Mouse (Mus musculus) lung, embryonic 14.5 days (tissue): ENCODE results near the gene P2rx7. TPM values are rescaled to one million over a fixed set of nuclear protein-coding genes. Genes with fewer than 3 reads are reported as not detected.

ENCODE experiments used
- ATAC-seq: fragments of 200-750 bp; cut with Nextera tagmentation; 2 replicates; pipeline ENCODE4 v1.8.0; 2017; ENCODE audit warnings: mild to moderate bottlenecking, moderate TSS enrichment, moderate library complexity; ENCODE audit not compliant: insufficient read depth
- DNase-seq: peaks from one replicate; pipeline ENCODE4 v3.0.0-alpha.2; 2015
- H3K27ac ChIP-seq: fragments of 300-500 bp; sonication (generic); 2 replicates; pipeline ENCODE4 v1.5.1; 2014; ENCODE audit warnings: low read depth, mild to moderate bottlenecking, moderate library complexity
- H3K27me3 ChIP-seq: fragments of 300-500 bp; sonication (generic); 2 replicates; pipeline ENCODE4 v1.6.1; 2014; ENCODE audit warnings: low read length, control low read depth; ENCODE audit not compliant: insufficient read depth
- H3K36me3 ChIP-seq: fragments of 300-500 bp; sonication (generic); 2 replicates; pipeline ENCODE4 v1.6.1; 2014; ENCODE audit warnings: control low read depth; ENCODE audit not compliant: insufficient read depth
- H3K4me1 ChIP-seq: fragments of 300-500 bp; sonication (generic); 2 replicates; pipeline ENCODE4 v1.6.1; 2014; ENCODE audit warnings: antibody characterized with exemption, control low read depth; ENCODE audit not compliant: insufficient read depth
- H3K4me2 ChIP-seq: fragments of 300-500 bp; sonication (generic); 2 replicates; pipeline ENCODE4 v1.6.1; 2014; ENCODE audit warnings: mild to moderate bottlenecking
- H3K4me3 ChIP-seq: fragments of 300-500 bp; sonication (generic); 2 replicates; pipeline ENCODE4 v1.5.1; 2014; ENCODE audit warnings: low read depth, low read length
- H3K9ac ChIP-seq: fragments of 300-500 bp; sonication (generic); 2 replicates; pipeline ENCODE4 v1.6.1; 2014
- H3K9me3 ChIP-seq: fragments of 300-500 bp; sonication (generic); 2 replicates; pipeline ENCODE4 v1.6.1; 2016; ENCODE audit warnings: low read depth, low read length, control low read depth
- CTCF ChIP-seq: IDR thresholded peaks from 2 replicates; pipeline ENCODE4 v1.5.1; 2016; ENCODE audit warnings: antibody characterized with exemption, low read depth
- WGBS: fragments of 180-500 bp; shearing (Covaris S2); extraction: QIAGEN DNeasy Blood & Tissue Kit; methylation state at CpG from one replicate; pipeline ENCODE4 v1.1.7; 2014; 5-methylcytosine and 5-hydroxymethylcytosine counted together
- polyA plus RNA-seq: library from polyadenylated mRNA; unstranded; fragments of >200 nt; fragmentation: Nextera tagmentation; extraction: Ambion mirVana; gene quantifications from 2 replicates; pipeline ENCODE4 v1.2.1, GENCODE M21; 2014

Gene P2rx7
- polyA plus RNA-seq, 1 experiment from 2014 or later, result 2.7 TPM

- Histone ChIP-seq H3K4me2 (no peak overlapping the region), H3K36me3 (no peaks in the 10 kb centered on the region), H3K27ac (no peak overlapping the region), H3K27me3 (no peaks in the 10 kb centered on the region), H3K4me1 (no peaks in the 10 kb centered on the region; the same call in 1 of the 2 replicates), H3K9me3 (no peaks in the 10 kb centered on the region), H3K4me3 (no peak overlapping the region), H3K9ac (no peak overlapping the region)
- no peak for DNase-seq
- no peak for ATAC-seq
- TF ChIP-seq CTCF, result no peak
- 68% methylated on average over 8 of the region's 8 CpGs for WGBS
Observed at GRCm38 (mm10) chr5:122635228-122635627, 8.5 kb upstream of the P2rx7 start.

DNA sequence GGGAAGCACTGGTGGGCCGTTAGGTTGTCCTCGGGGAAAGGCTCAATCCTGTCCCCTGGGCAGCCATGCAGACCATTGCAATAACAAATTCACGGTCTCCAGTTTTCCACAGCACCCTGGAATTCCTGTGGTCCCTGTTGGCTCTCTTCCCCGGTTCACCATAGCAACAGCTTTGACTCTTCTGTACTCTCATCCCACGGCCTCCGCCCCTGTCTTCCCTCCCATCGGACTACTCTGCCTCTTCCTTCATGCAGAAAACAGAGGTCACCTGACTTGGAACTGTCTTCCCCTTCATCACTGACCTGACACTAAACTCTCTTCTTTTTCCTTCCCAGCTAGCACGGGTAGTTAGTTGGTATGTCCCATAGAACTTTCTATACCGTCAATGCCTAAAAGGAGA, 7.4 kb upstream of the P2rx7 start:
- no peak for ATAC-seq
- Histone ChIP-seq H3K9me3 (no peaks in the 10 kb centered on the region), H3K9ac (no peak overlapping the region), H3K27me3 (no peaks in the 10 kb centered on the region), H3K4me3 (no peak overlapping the region), H3K4me2 (no peak overlapping the region), H3K36me3 (no peaks in the 10 kb centered on the region), H3K27ac (no peak overlapping the region), H3K4me1 (no peaks in the 10 kb centered on the region; the same call in 1 of the 2 replicates)
- no peak for DNase-seq
- WGBS, result 65% methylated on average over 9 of the region's 9 CpGs
- no peak for TF ChIP-seq CTCF

- ATAC-seq (peak; percentile 41; the same call in 1 of the 2 replicates), DNase-seq (peak; percentile 45)
- Histone ChIP-seq H3K27ac (no peak overlapping the region), H3K9me3 (no peaks in the 10 kb centered on the region), H3K36me3 (no peaks in the 10 kb centered on the region), H3K9ac (no peak overlapping the region), H3K4me1 (no peaks in the 10 kb centered on the region; the same call in 1 of the 2 replicates), H3K27me3 (no peaks in the 10 kb centered on the region), H3K4me3 (0 out of 2 replicates have a peak overlapping the region, but pooled peaks have one; percentile 9), H3K4me2 (peak overlapping the region; percentile 47)
- no peak for TF ChIP-seq CTCF
- 27% methylated on average over 16 of the region's 16 CpGs for WGBS
Observed at GRCm38 (mm10) chr5:122636958-122637357, 6.8 kb upstream of the P2rx7 start.

DNA sequence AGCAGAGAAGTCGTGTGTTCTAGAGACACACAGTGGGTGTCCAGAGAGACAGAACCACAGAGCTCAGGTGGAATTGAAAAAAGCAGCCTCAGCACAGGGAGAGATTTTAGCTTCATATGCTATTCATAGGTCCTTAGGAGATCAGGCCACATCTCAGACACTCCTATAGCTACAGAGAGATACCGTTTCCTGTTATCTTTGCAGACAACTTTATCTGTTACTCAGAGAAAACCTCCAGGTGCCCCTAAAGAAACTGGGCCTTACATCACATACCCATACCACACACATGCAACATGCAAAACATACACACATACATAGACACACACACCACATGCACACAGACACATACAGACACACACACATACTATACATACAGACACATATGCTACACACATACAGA, 5.4 kb upstream of the P2rx7 start:
- 57% methylated on average over 2 of the region's 2 CpGs for WGBS
- TF ChIP-seq CTCF, result no peak

GRCm38 (mm10) chr5:122639517-122639916, 4.2 kb upstream of the P2rx7 start:
- WGBS, result 90% methylated on average over 4 of the region's 4 CpGs
- Histone ChIP-seq H3K4me3 (no peak overlapping the region), H3K4me2 (no peak overlapping the region), H3K27me3 (no peaks in the 10 kb centered on the region), H3K4me1 (peaks cover 4% of the 10 kb centered on the region; the same call in 1 of the 2 replicates), H3K36me3 (no peaks in the 10 kb centered on the region), H3K9ac (no peak overlapping the region), H3K9me3 (no peaks in the 10 kb centered on the region), H3K27ac (no peak overlapping the region)
- ATAC-seq (no peak), DNase-seq (no peak)
- no peak for TF ChIP-seq CTCF

More for the DNA sequence above, 5.4 kb upstream of the P2rx7 start:
- Histone ChIP-seq H3K9me3 (no peaks in the 10 kb centered on the region), H3K27me3 (no peaks in the 10 kb centered on the region), H3K36me3 (no peaks in the 10 kb centered on the region), H3K9ac (no peak overlapping the region), H3K4me2 (no peak overlapping the region), H3K4me3 (no peak overlapping the region), H3K4me1 (no peaks in the 10 kb centered on the region; the same call in 1 of the 2 replicates), H3K27ac (no peak overlapping the region)
- DNase-seq (no peak), ATAC-seq (no peak)

DNA sequence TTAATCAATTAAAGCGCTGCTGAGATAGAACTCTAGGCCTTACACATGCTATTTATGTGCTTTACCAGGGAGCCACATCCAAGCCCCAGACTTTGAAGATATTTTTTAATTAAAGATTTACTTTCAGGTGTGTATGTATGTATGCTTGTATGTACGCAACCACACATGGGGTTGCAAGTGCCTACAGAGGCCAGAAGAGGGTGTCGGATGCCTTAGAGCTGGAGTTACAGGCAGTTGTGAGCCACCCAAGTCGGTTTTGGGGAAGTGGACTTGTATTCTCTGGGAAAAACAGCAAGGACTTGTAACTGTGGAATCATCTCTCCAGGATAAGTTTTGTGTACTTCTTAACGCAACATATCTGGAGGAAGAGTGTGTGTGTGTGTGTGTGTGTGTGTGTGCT, 3.7 kb upstream of the P2rx7 start:
- TF ChIP-seq CTCF, result 0 out of 2 replicates have a peak, but pooled peaks have one; percentile 5
- 79% methylated on average over 5 of the region's 5 CpGs for WGBS
- Histone ChIP-seq H3K27me3 (no peaks in the 10 kb centered on the region), H3K36me3 (no peaks in the 10 kb centered on the region), H3K9me3 (no peaks in the 10 kb centered on the region), H3K27ac (no peak overlapping the region), H3K4me3 (no peak overlapping the region), H3K4me1 (peaks cover 4% of the 10 kb centered on the region; the same call in 1 of the 2 replicates), H3K4me2 (no peak overlapping the region), H3K9ac (no peak overlapping the region)
- ATAC-seq, result no peak
- no peak for DNase-seq

DNA sequence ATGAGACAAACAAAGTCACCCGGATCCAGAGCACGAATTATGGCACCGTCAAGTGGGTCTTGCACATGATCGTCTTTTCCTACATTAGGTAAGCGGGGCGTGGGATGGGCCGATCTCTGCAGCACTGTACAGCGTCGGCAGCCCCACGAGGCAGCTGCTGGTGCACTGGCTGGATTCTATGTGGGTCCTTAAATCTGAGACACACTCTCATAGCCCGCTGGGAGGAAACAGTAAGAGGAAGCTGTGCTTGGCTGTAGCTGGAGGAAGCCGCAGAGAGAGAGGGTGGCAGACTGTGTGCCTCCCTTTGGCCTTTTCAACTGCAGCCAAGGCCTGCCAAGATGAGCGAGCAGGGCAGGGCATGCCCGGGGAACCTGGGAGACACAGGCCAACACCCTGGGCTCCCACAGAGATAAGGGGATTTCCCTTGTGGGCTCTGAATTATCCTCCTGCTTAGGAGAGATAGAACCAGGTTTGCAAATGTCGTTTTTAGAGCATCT, 448 bp downstream of the P2rx7 start:
- no peak for TF ChIP-seq CTCF
- Histone ChIP-seq H3K9me3 (no peaks in the 10 kb centered on the region), H3K4me2 (peak overlapping the region; percentile 29; the same call in 1 of the 2 replicates), H3K9ac (no peak overlapping the region), H3K4me3 (no peak overlapping the region), H3K4me1 (0 out of 2 replicates have a peak, but pooled peaks cover 4% of the 10 kb centered on the region), H3K27me3 (no peaks in the 10 kb centered on the region), H3K27ac (0 out of 2 replicates have a peak overlapping the region, but pooled peaks have one; percentile 24), H3K36me3 (no peaks in the 10 kb centered on the region)
- 65% methylated on average over 15 of the region's 15 CpGs for WGBS
- DNase-seq, result no peak
- no peak for ATAC-seq
